Mouse (Mus musculus) embryonic stem cell, embryonic (primary cell): Measurements from ENCODE around the gene Ucp2.

Source experiments
- CTCF ChIA-PET, 4 experiments: fragments of 300-600 bp in 2 of 4; fragments of 350-600 bp in 2 of 4; sonication (Branson Sonifier 250); formaldehyde crosslinking; loops; one replicate each; lab custom pipeline; 2022; ENCODE audit warnings: inconsistent platforms in 2 of 4; lab: Charles Lee
- POLR2A ChIA-PET, 4 experiments: fragments of 300-600 bp in 2 of 4; fragments of 350-600 bp in 2 of 4; sonication (Branson Sonifier 250); formaldehyde crosslinking; loops; one replicate each; lab custom pipeline; 2022; ENCODE audit warnings: antibody characterized with exemption in 4 of 4, inconsistent platforms in 1 of 4; lab: Charles Lee

Gene Ucp2

GRCm38 (mm10) chr7:100511602-100512001, 18.5 kb downstream of the Ucp2 start:
- ChIA-PET POLR2A (interaction anchor here (0.5 to 47.4 kb wide), 15 partner anchors 9 to 159 kb away, joined by 3 to 704 read pairs (median 4); partner anchors contain the start of gene Ucp2 (in 2 of the 4)), CTCF (interaction anchor here in 3 of 4 experiments (0.8 to 2.6 kb wide), 5 partner anchors 9 to 151 kb away, joined by 3 to 12 read pairs (median 3); no protein-coding TSS in a partner anchor)

GRCm38 (mm10) chr7:100514573-100514972, 21.4 kb downstream of the Ucp2 start, which contains the start of gene Dnajb13:
Gene Dnajb13 (minus strand): TSS chr7:100514960.
- CTCF ChIA-PET = interaction anchor here in 1 of 4 experiments (0.6 kb wide), 1 partner anchor 378 kb away, joined by 3 read pairs; no protein-coding TSS in a partner anchor
- POLR2A ChIA-PET = interaction anchor here (0.6 to 47.4 kb wide), 7 partner anchors 12 to 147 kb away, joined by 3 to 704 read pairs (median 4); partner anchors contain the start of genes Plekhb1 (in 1 of the 4) and Ucp2 (in 1 of the 4)

GRCm38 (mm10) chr7:100520204-100520603, 27.1 kb downstream of the Ucp2 start:
- ChIA-PET CTCF (interaction anchor here (0.6 to 2.0 kb wide), 58 partner anchors 9 to 1432 kb away, joined by 3 to 44 read pairs (median 6); partner anchors contain the start of genes Coa4 (in 3 of the 4), Plekhb1 (in 1 of the 4), Relt (in 1 of the 4) and Ucp2 (in 1 of the 4)), POLR2A (interaction anchor here (0.6 to 47.4 kb wide), 32 partner anchors 9 to 1904 kb away, joined by 3 to 704 read pairs (median 6); partner anchors contain the start of genes Ucp2 (in 3 of the 4), Fam168a (in 2 of the 4), Coa4 (in 1 of the 4) and Rab6a (in 1 of the 4))

GRCm38 (mm10) chr7:100520663-100521285, 27.6 kb downstream of the Ucp2 start:
- ChIA-PET POLR2A (interaction anchor here (0.6 to 47.4 kb wide), 38 partner anchors 8 to 342 kb away, joined by 3 to 704 read pairs (median 4); partner anchors contain the start of genes Ucp2 (in 3 of the 4), Fam168a (in 2 of the 4), Coa4 (in 1 of the 4) and Rab6a (in 1 of the 4)), CTCF (interaction anchor here (0.5 to 2.0 kb wide), 94 partner anchors 9 to 1227 kb away, joined by 3 to 44 read pairs (median 4); partner anchors contain the start of genes Coa4 (in 3 of the 4), Relt (in 3 of the 4), Plekhb1 (in 1 of the 4) and Ucp2 (in 1 of the 4))

- ChIA-PET CTCF (interaction anchor here in 2 of 4 experiments (0.6 to 1.4 kb wide), 10 partner anchors 11 to 273 kb away, joined by 3 to 9 read pairs (median 4); no protein-coding TSS in a partner anchor), POLR2A (interaction anchor here in 3 of 4 experiments (0.6 to 47.4 kb wide), 7 partner anchors 10 to 27 kb away, joined by 3 to 704 read pairs (median 10); partner anchors contain the start of genes Coa4 (in 1 of the 3) and Ucp2 (in 1 of the 3))
These were observed 29.1 kb downstream of the Ucp2 start for GRCm38 (mm10) chr7:100522222-100522621.

- ChIA-PET CTCF (interaction anchor here (0.6 to 1.9 kb wide), 8 partner anchors 10 to 273 kb away, joined by 3 to 11 read pairs (median 6); no protein-coding TSS in a partner anchor), POLR2A (interaction anchor here in 3 of 4 experiments (0.6 to 47.4 kb wide), 7 partner anchors 11 to 70 kb away, joined by 3 to 704 read pairs (median 5); partner anchors contain the start of genes Coa4 (in 1 of the 3) and Ucp2 (in 1 of the 3))
These were observed 31.5 kb downstream of the Ucp2 start for GRCm38 (mm10) chr7:100524669-100525068.

GRCm38 (mm10) chr7:100530766-100531165, 37.6 kb downstream of the Ucp2 start:
- ChIA-PET CTCF (interaction anchor here (0.6 to 4.7 kb wide), 6 partner anchors 10 to 299 kb away, joined by 3 to 18 read pairs (median 8); no protein-coding TSS in a partner anchor), POLR2A (interaction anchor here in 3 of 4 experiments (0.6 to 47.4 kb wide), 9 partner anchors 10 to 414 kb away, joined by 3 to 704 read pairs (median 3); partner anchors contain the start of genes Relt (in 1 of the 3) and Ucp2 (in 1 of the 3))

GRCm38 (mm10) chr7:100533503-100533902, 40.4 kb downstream of the Ucp2 start:
- ChIA-PET CTCF (interaction anchor here (0.6 to 4.7 kb wide), 6 partner anchors 11 to 849 kb away, joined by 3 to 18 read pairs (median 4); no protein-coding TSS in a partner anchor), POLR2A (interaction anchor here in 2 of 4 experiments (0.9 to 47.4 kb wide), 15 partner anchors 9 to 131 kb away, joined by 3 to 704 read pairs (median 6); partner anchors contain the start of gene Ucp2 (in 2 of the 2))

- CTCF ChIA-PET = interaction anchor here in 2 of 4 experiments (0.7 to 1.3 kb wide), 3 partner anchors 10 to 848 kb away, joined by 4 to 6 read pairs (median 5); no protein-coding TSS in a partner anchor
- POLR2A ChIA-PET = interaction anchor here in 2 of 4 experiments (0.7 to 47.4 kb wide), 12 partner anchors 8 to 329 kb away, joined by 3 to 704 read pairs (median 4); partner anchors contain the start of genes Ucp2 (in 2 of the 2) and Relt (in 1 of the 2)
These were observed 41.1 kb downstream of the Ucp2 start for GRCm38 (mm10) chr7:100534216-100534615.

- POLR2A ChIA-PET = interaction anchor here in 3 of 4 experiments (0.5 to 47.4 kb wide), 47 partner anchors 9 to 767 kb away, joined by 3 to 704 read pairs (median 4); partner anchors contain the start of genes Fam168a (in 3 of the 3), Ucp2 (in 2 of the 3), Atg16l2 (in 1 of the 3) and Mrpl48 (in 1 of the 3)
- CTCF ChIA-PET = interaction anchor here (0.7 to 2.0 kb wide), 4 partner anchors 15 to 30 kb away, joined by 3 to 10 read pairs (median 6); no protein-coding TSS in a partner anchor
These were observed 42.7 kb downstream of the Ucp2 start for GRCm38 (mm10) chr7:100535831-100536230.

- ChIA-PET CTCF (interaction anchor here (0.5 to 2.1 kb wide), 6 partner anchors 16 to 194 kb away, joined by 3 to 10 read pairs (median 5); no protein-coding TSS in a partner anchor), POLR2A (interaction anchor here in 3 of 4 experiments (0.5 to 47.4 kb wide), 55 partner anchors 9 to 765 kb away, joined by 3 to 704 read pairs (median 4); partner anchors contain the start of genes Fam168a (in 3 of the 3), Ucp2 (in 2 of the 3), Atg16l2 (in 1 of the 3) and C2cd3 (in 1 of the 3))
These were observed 43.8 kb downstream of the Ucp2 start, which contains the start of gene Coa4 for GRCm38 (mm10) chr7:100536804-100537518. Gene Coa4 (plus strand): TSS chr7:100537071.

- POLR2A ChIA-PET = interaction anchor here in 2 of 4 experiments (0.7 to 47.4 kb wide), 9 partner anchors 16 to 134 kb away, joined by 3 to 704 read pairs (median 6); partner anchors contain the start of gene Ucp2 (in 1 of the 2)
- CTCF ChIA-PET = interaction anchor here in 1 of 4 experiments (2.1 kb wide), 1 partner anchor 17 kb away, joined by 8 read pairs; no protein-coding TSS in a partner anchor
These were observed 44.4 kb downstream of the Ucp2 start for GRCm38 (mm10) chr7:100537519-100537902.

- ChIA-PET CTCF (interaction anchor here in 2 of 4 experiments (2.0 to 2.1 kb wide), 2 partner anchors 19 kb away, joined by 5 to 8 read pairs; no protein-coding TSS in a partner anchor), POLR2A (interaction anchor here in 3 of 4 experiments (1.2 to 47.4 kb wide), 7 partner anchors 11 to 68 kb away, joined by 3 to 704 read pairs (median 4); partner anchors contain the start of genes Rab6a (in 1 of the 3) and Ucp2 (in 1 of the 3))
These were observed 46.4 kb downstream of the Ucp2 start for GRCm38 (mm10) chr7:100539516-100539915.

- ChIA-PET CTCF (no interaction called here), POLR2A (interaction anchor here in 2 of 4 experiments (0.6 to 47.4 kb wide), 9 partner anchors 9 to 520 kb away, joined by 3 to 704 read pairs (median 3); partner anchors contain the start of genes Dnajb13 (in 1 of the 2) and Ucp2 (in 1 of the 2))
These were observed 51.3 kb downstream of the Ucp2 start for GRCm38 (mm10) chr7:100544437-100544836.

- ChIA-PET POLR2A (interaction anchor here in 3 of 4 experiments (0.7 to 1.1 kb wide), 4 partner anchors 8 to 52 kb away, joined by 3 to 4 read pairs (median 3); partner anchors contain the start of gene Coa4 (in 1 of the 3)), CTCF (interaction anchor here in 2 of 4 experiments (0.6 to 1.0 kb wide), 2 partner anchors 22 to 26 kb away, joined by 3 to 5 read pairs; no protein-coding TSS in a partner anchor)
These were observed 54.5 kb downstream of the Ucp2 start for GRCm38 (mm10) chr7:100547631-100548030.
